Mouse (Mus musculus) lung, adult 2 months (tissue): ENCODE data around the gene Tmem88. TPM values are rescaled to one million over a fixed set of nuclear protein-coding genes. Genes with fewer than 3 reads are reported as not detected.

Source experiments
- DNase-seq: peaks from one replicate; pipeline ENCODE4 v3.0.0; 2022
- H3K4me1 ChIP-seq: fragments of 200-500 bp; 2 replicates; pipeline ENCODE4 v1.6.1; 2011; ENCODE audit warnings: low read length; ENCODE audit not compliant: control insufficient read depth, insufficient read depth
- H3K4me3 ChIP-seq: fragments of 200-500 bp; replicated peaks from 2 replicates; pipeline ENCODE3; 2011; ENCODE audit warnings: low read depth, mild to moderate bottlenecking, control low read depth, low read length; ENCODE audit errors: extremely low read depth
- CTCF ChIP-seq: fragments of 200-500 bp; IDR thresholded peaks from 2 replicates; pipeline ENCODE4 v1.5.1; 2011; ENCODE audit warnings: mild to moderate bottlenecking, low read length, control low read depth; ENCODE audit not compliant: insufficient read depth
- POLR2A ChIP-seq: fragments of 200-500 bp; IDR thresholded peaks from 2 replicates; pipeline ENCODE4 v1.6.1; 2011; ENCODE audit warnings: low read depth, mild to moderate bottlenecking, control low read depth, low read length, borderline replicate concordance; ENCODE audit errors: extremely low read depth
- WGBS: fragments of 180-500 bp; shearing (Covaris S2); methylation state at CpG from one replicate; pipeline ENCODE4 v1.1.7; 2018; 5-methylcytosine and 5-hydroxymethylcytosine counted together
- polyA plus RNA-seq: library from polyadenylated mRNA; depleted of rRNA; stranded (reverse); fragments of >200 nt; gene quantifications from 2 replicates; pipeline ENCODE4 v1.2.3, GENCODE M21; 2012; rRNA removed

Tmem88 gene
- polyA plus RNA-seq, 1 experiment: 37.8 TPM

GRCm38 (mm10) chr11:69366157-69366854 lies 31.7 kb downstream of the Tmem88 start:
- Histone ChIP-seq H3K4me1 (peaks cover 21% of the 10 kb centered on the region), H3K4me3 (peak overlapping the region; percentile 19)
- WGBS: under 1% methylated on average over 26 of the region's 26 CpGs
- DNase-seq: peak; percentile 97
- TF ChIP-seq CTCF (no peak), POLR2A (peak; percentile 63; the same call in 1 of the 2 replicates)

GRCm38 (mm10) chr11:69365722-69366121 lies 32.3 kb downstream of the Tmem88 start:
- no peak for DNase-seq
- WGBS: 25% methylated on average over 6 of the region's 6 CpGs
- Histone ChIP-seq H3K4me3 (peak overlapping the region; percentile 15), H3K4me1 (peaks cover 21% of the 10 kb centered on the region)
- no peak for TF ChIP-seq CTCF
- TF ChIP-seq POLR2A: no peak

GRCm38 (mm10) chr11:69364910-69365309 lies 33.1 kb downstream of the Tmem88 start:
- WGBS: 7% methylated on average over 6 of the region's 6 CpGs
- peak; percentile 98 for DNase-seq
- TF ChIP-seq CTCF: no peak
- TF ChIP-seq POLR2A: peak; percentile 47; the same call in 1 of the 2 replicates
- Histone ChIP-seq H3K4me3 (no peak overlapping the region), H3K4me1 (peaks cover 21% of the 10 kb centered on the region)

- no peak for DNase-seq
- no peak overlapping the region for H3K4me3 ChIP-seq
- peaks cover 21% of the 10 kb centered on the region for H3K4me1 ChIP-seq
- TF ChIP-seq CTCF: no peak
- no peak for TF ChIP-seq POLR2A
- 24% methylated on average over 8 of the region's 8 CpGs for WGBS
Observed at GRCm38 (mm10) chr11:69364376-69364775, 33.7 kb downstream of the Tmem88 start.

GRCm38 (mm10) chr11:69362479-69362878 lies 35.6 kb downstream of the Tmem88 start:
- no peak for DNase-seq
- TF ChIP-seq CTCF (no peak), POLR2A (no peak)
- Histone ChIP-seq H3K4me3 (no peak overlapping the region), H3K4me1 (peaks cover 19% of the 10 kb centered on the region)
- 90% methylated on average over 2 of the region's 2 CpGs for WGBS

- WGBS: 75% methylated on average over 7 of the region's 7 CpGs
- no peak for DNase-seq
- H3K4me1 ChIP-seq: peaks cover 19% of the 10 kb centered on the region
- TF ChIP-seq POLR2A (no peak), CTCF (no peak)
- no peak overlapping the region for H3K4me3 ChIP-seq
Observed at GRCm38 (mm10) chr11:69362021-69362420, 36.0 kb downstream of the Tmem88 start.

- TF ChIP-seq POLR2A: no peak
- TF ChIP-seq CTCF: no peak
- 88% methylated on average over 12 of the region's 12 CpGs for WGBS
- Histone ChIP-seq H3K4me1 (no peaks in the 10 kb centered on the region), H3K4me3 (no peak overlapping the region)
- DNase-seq: no peak
Observed at GRCm38 (mm10) chr11:69357690-69358089, 40.3 kb downstream of the Tmem88 start.

- no peak overlapping the region for H3K4me3 ChIP-seq
- no peak for TF ChIP-seq CTCF
- no peak for TF ChIP-seq POLR2A
- no peaks in the 10 kb centered on the region for H3K4me1 ChIP-seq
- WGBS: 89% methylated on average over 5 of the region's 5 CpGs
- no peak for DNase-seq
Observed at GRCm38 (mm10) chr11:69356544-69356943, 41.5 kb downstream of the Tmem88 start.

Other genes with a start within 250 kb of the Tmem88 start
- gene Alox12b, start 241.2 kb downstream of the Tmem88 start, polyA plus RNA-seq: 43.9 TPM in 1 of 2 replicates, not detected in the other
- gene Alox8, start 200.4 kb downstream of the Tmem88 start, polyA plus RNA-seq: not detected in 2 replicates
- not detected in 2 replicates for gene Gucy2e, start 161.2 kb downstream of the Tmem88 start, polyA plus RNA-seq
- gene Cntrob, start 74.5 kb downstream of the Tmem88 start, polyA plus RNA-seq: 5.0 and 6.9 TPM in 2 replicates
- gene Trappc1, start 74.3 kb downstream of the Tmem88 start, polyA plus RNA-seq: 26.7 and 48.5 TPM in 2 replicates
- 1.6 and 2.2 TPM in 2 replicates for gene Kcnab3, start 72.0 kb downstream of the Tmem88 start, polyA plus RNA-seq
- gene Rnf227, start 57.8 kb downstream of the Tmem88 start, polyA plus RNA-seq: 1.0 and 4.3 TPM in 2 replicates
- 120 and 135 TPM in 2 replicates for gene Chd3, start 28.8 kb downstream of the Tmem88 start, polyA plus RNA-seq
- 129 and 141 TPM in 2 replicates for gene Naa38, start 2.7 kb downstream of the Tmem88 start, polyA plus RNA-seq
- gene Cyb5d1, start 2.6 kb downstream of the Tmem88 start, polyA plus RNA-seq: 21.9 and 24.7 TPM in 2 replicates
- 19.4 and 21.0 TPM in 2 replicates for gene Kdm6b, start 15.4 kb upstream of the Tmem88 start, polyA plus RNA-seq
- gene Dnah2, start 150.9 kb upstream of the Tmem88 start, polyA plus RNA-seq: 3.1 TPM in 2 replicates
- 0.88 and 1.0 TPM in 2 replicates for gene Efnb3, start 162.0 kb upstream of the Tmem88 start, polyA plus RNA-seq
- gene Wrap53, start 182.0 kb upstream of the Tmem88 start, polyA plus RNA-seq: 11.9 and 15.0 TPM in 2 replicates
- gene Trp53, start 182.1 kb upstream of the Tmem88 start, polyA plus RNA-seq: 66.8 and 75.0 TPM in 2 replicates
- gene Atp1b2, start 207.7 kb upstream of the Tmem88 start, polyA plus RNA-seq: 8.4 and 15.9 TPM in 2 replicates
- gene Shbg, start 219.7 kb upstream of the Tmem88 start, polyA plus RNA-seq: not detected in 2 replicates
- gene Sat2, start 223.8 kb upstream of the Tmem88 start, polyA plus RNA-seq: 3.4 and 6.1 TPM in 2 replicates
- 54.4 and 66.9 TPM in 2 replicates for gene Fxr2, start 234.8 kb upstream of the Tmem88 start, polyA plus RNA-seq